Mouse (Mus musculus) T-helper 2 cell (primary cell): Measurements from ENCODE around the gene Mmp27.

ENCODE experiments used
- in situ Hi-C: fragments of 300-600 bp; cut with MboI, MseI; formaldehyde crosslinking; loops from one replicate; pipeline ENCODE4 v1.15.1; 2025; ENCODE audit warnings: high pct_unique_total_duplicates

The Mmp27 gene

DNA sequence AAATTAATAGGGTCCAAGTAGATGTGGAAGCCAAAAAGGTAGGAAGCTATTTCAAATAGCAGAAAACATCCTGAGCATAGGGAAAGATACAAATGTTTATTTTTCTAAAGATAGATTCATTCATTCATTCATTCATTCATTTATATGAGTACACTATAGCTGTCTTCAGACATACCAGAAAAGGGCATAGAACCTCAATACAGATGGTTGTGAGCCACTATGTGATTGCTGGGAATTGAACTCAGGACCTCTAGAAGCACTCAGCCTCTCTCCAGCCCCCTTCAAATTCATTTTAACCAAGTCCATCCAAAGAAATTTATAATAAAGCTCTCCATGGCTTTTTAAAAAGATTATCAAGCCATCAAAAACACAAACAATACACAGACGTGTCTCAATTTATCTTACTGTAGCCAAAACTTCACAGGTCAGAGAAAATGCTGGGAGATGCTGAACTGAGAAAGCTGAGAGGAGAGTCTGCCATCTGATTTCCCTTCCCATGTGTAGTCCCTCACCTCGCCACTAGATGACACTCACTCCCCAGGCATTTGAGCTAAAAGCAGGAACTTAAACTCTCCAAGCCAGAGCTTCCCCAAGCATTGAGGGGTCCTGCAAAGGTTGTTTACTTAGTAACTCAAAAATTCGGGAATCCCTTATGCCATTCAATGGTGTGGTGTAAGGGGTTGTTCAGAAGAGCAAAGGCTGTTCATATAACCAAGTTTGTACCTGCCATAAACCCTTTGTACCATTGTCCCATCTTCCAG lies 32.0 kb downstream of the Mmp27 start:
- in situ Hi-C loops = loop anchor here (10.0 kb wide), 1 partner anchor 292 kb away; no protein-coding TSS in a partner anchor

DNA sequence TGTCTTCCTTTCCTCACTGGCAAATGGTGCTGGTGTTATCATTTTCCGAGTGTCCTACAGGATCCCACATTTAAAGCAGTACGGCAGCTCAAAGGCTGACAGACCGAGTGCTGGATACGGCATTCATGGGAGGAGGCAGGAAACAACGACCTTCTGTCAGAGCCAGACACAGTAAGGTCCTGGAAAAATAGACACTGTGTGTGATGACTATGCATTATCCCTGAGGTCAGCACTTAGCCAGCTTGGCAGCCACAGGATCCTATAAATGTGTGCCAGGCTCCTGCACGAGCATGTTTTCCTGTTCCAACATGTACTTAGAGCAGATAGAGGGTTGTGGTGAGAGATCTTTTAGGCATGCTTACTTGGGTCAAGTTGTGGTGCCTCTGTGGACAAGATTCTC lies 32.8 kb downstream of the Mmp27 start:
- in situ Hi-C loops = loop anchor here (10.0 kb wide), 1 partner anchor 291 kb away; no protein-coding TSS in a partner anchor

DNA sequence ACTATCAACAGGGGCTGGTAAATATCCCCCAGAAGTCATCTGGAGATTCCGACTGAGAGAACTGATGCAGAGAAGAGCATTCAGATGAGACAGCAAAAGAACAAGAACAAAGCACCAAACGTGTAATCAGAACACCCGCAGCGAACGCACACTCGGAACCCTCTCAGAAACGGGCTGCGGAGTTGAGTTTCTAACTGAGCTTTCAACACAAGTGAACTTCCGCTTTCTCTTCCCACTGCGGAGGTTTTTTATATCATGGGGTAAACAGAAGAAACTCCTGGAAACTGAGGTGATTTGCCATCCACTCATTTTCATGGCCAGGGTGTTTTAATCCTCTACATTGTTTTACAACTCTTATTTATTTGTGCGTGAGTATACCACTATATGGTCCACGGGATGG lies 34.4 kb downstream of the Mmp27 start:
- in situ Hi-C loops = loop anchor here (10.0 kb wide), 1 partner anchor 289 kb away; no protein-coding TSS in a partner anchor

DNA sequence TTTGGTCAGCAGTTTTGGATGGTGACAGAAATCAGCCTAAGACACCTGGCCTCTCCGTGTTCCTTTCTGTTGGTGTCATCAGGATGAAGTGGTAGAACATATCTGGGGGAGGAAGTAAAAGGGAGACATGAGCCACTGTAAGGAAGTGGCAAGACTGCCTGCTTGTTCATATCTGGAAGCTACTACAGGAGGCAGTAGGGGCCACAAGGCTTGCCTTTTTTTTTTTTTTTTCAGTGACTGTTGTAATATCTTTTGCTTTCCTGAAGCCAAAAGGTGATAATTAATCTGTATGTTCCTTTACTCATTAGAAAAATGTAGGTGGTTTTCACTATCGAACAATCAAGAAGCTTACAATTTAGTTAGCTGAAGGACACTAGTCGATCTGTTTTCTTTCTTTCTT lies 51.4 kb downstream of the Mmp27 start:
- in situ Hi-C loops = no loop called here

GRCm38 (mm10) chr9:7627931-7628330 lies 56.7 kb downstream of the Mmp27 start, which contains the start of gene Mmp20:
Mmp20 (plus strand) TSS chr9:7628231.
- in situ Hi-C loops = no loop called here
